Mouse (Mus musculus): ENCODE data around the gene Macrod2. TPM values are rescaled to one million over a fixed set of nuclear protein-coding genes. Genes with fewer than 3 reads are reported as not detected.

Gene Macrod2
- total and polyA plus RNA-seq, 2 experiments from 2014 or later = 37.3 to 67.2 TPM

DNA sequence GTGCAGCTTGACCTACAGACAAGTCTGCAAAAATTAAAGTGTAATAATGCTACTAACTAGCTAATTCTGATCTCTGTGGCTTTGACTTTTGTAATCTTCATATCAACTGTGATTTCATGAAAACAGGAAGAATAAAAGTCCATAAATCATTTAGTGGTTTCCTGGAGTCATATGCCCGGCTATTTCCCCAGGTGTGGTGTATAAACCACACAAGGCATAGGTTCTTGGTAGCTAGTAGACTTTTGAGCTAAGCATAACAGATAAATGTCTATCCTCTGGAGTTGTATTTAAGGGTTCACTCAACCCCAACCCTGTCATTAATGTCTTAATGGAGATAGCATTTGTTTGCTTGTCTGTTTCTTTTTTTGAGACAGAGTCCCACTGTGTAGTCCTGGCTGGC is 296.3 kb downstream of the Macrod2 start:
- TF ChIP-seq CTCF (IDR thresholded peaks at IDR 0.05) = no peak
- ATAC-seq (ENCODE audit: low FRiP score) (no peak), DNase-seq (ENCODE audit: low spot score) (no peak)
- Histone ChIP-seq H3K4me1 (ENCODE audit: insufficient read depth, low read length) (no peaks in the 10 kb centered on the region), H3K9me3 (ENCODE audit: low read length) (no peaks in the 10 kb centered on the region), H3K36me3 (ENCODE audit: insufficient read depth, low read length) (no peaks in the 10 kb centered on the region), H3K4me3 (ENCODE audit: low read depth, low read length) (no peak overlapping the region), H3K27me3 (ENCODE audit: insufficient read depth, low read length) (no peaks in the 10 kb centered on the region), H3K9ac (replicated peaks; ENCODE audit: low read length, poor library complexity, severe bottlenecking) (no peak overlapping the region), H3K27ac (ENCODE audit: low read depth, low read length) (no peak overlapping the region), H3K4me2 (ENCODE audit: low read depth, low read length, poor library complexity, severe bottlenecking) (no peak overlapping the region)
- WGBS = 92% methylated on average over 1 of the region's 1 CpGs

DNA sequence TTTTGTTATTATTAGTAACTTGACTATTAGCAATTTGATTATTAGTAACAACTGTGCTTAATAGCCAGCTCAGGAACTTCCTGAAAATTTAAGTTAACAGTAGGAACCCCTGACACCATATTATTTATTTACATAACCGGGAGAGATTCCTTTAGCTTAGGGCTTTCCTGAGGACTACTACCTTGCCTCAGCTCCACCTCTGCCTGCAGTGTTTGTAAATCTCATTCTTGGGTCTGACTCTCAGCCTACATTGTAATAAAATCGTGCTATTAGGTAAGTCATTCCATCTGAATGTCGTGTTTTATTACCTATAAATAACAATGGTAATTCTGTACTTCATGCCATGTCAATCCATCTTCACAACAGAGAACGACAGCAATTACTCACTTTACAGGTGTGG is 297.4 kb downstream of the Macrod2 start:
- no peak overlapping the region for H3K4me2 ChIP-seq (ENCODE audit: low read depth, low read length, poor library complexity, severe bottlenecking)
- H3K9me3 ChIP-seq (ENCODE audit: low read length) = no peaks in the 10 kb centered on the region
- DNase-seq (ENCODE audit: low spot score) (no peak), ATAC-seq (ENCODE audit: low FRiP score) (no peak)
- no peaks in the 10 kb centered on the region for H3K36me3 ChIP-seq (ENCODE audit: insufficient read depth, low read length)
- no peak overlapping the region for H3K9ac ChIP-seq (replicated peaks; ENCODE audit: low read length, poor library complexity, severe bottlenecking)
- H3K4me3 ChIP-seq (ENCODE audit: low read depth, low read length) = no peak overlapping the region
- H3K4me1 ChIP-seq (ENCODE audit: insufficient read depth, low read length) = no peaks in the 10 kb centered on the region
- H3K27ac ChIP-seq (ENCODE audit: low read depth, low read length) = no peak overlapping the region
- 82% methylated on average over 4 of the region's 4 CpGs for WGBS
- H3K27me3 ChIP-seq (ENCODE audit: insufficient read depth, low read length) = no peaks in the 10 kb centered on the region
- TF ChIP-seq CTCF (IDR thresholded peaks at IDR 0.05) = no peak

DNA sequence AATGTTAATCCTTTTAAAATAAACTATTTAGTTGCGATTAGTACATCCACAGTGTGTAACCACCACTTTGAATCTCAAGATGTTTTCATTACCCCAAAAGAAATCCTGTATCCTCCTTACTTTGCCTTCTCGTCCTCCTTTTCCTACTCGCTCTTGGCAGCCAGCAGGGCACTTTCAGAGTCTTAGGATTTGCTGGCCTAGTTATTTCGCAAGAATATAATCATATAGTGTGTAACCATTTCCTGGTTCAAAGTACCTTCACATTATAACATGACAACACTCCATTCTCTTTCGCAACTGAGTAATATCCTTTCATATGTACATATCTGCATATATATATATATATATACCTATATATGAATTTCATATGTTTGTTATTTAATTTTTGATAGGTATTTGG is 298.7 kb downstream of the Macrod2 start:
- ATAC-seq (ENCODE audit: low FRiP score) = no peak
- Histone ChIP-seq H3K4me1 (ENCODE audit: insufficient read depth, low read length) (no peaks in the 10 kb centered on the region), H3K4me2 (ENCODE audit: low read depth, low read length, poor library complexity, severe bottlenecking) (no peak overlapping the region), H3K27me3 (ENCODE audit: insufficient read depth, low read length) (no peaks in the 10 kb centered on the region), H3K9ac (replicated peaks; ENCODE audit: low read length, poor library complexity, severe bottlenecking) (no peak overlapping the region), H3K36me3 (ENCODE audit: insufficient read depth, low read length) (no peaks in the 10 kb centered on the region), H3K9me3 (ENCODE audit: low read length) (no peaks in the 10 kb centered on the region), H3K27ac (ENCODE audit: low read depth, low read length) (no peak overlapping the region), H3K4me3 (ENCODE audit: low read depth, low read length) (no peak overlapping the region)
- DNase-seq (ENCODE audit: low spot score) = no peak
- no peak for TF ChIP-seq CTCF (IDR thresholded peaks at IDR 0.05)
- WGBS = 93% methylated on average over 5 of the region's 5 CpGs

DNA sequence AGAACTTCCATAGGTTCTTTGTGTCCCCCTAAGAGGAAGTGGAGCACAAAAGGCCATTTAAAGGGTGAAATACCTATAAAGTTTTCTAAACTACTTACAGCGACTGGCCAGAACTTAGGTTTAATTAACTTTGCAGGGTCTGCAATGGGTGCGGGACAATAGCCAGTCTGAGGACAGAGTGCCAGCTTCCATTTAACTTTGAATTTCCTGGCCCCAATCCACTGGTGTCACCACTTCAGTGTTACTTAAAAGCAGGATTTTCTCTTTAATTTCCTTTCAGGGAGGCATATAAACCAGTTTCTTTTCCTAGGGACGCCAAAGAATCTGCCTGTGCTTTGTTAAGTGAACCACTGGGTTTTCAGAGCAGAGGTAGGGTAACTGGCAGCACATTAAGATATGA is 303.5 kb downstream of the Macrod2 start:
- no peak for TF ChIP-seq CTCF (IDR thresholded peaks at IDR 0.05)
- no peaks in the 10 kb centered on the region for H3K4me1 ChIP-seq (ENCODE audit: insufficient read depth, low read length)
- H3K9ac ChIP-seq (replicated peaks; ENCODE audit: low read length, poor library complexity, severe bottlenecking) = no peak overlapping the region
- no peaks in the 10 kb centered on the region for H3K27me3 ChIP-seq (ENCODE audit: insufficient read depth, low read length)
- H3K9me3 ChIP-seq (ENCODE audit: low read length) = no peaks in the 10 kb centered on the region
- no peak overlapping the region for H3K4me2 ChIP-seq (ENCODE audit: low read depth, low read length, poor library complexity, severe bottlenecking)
- H3K4me3 ChIP-seq (ENCODE audit: low read depth, low read length) = no peak overlapping the region
- no peaks in the 10 kb centered on the region for H3K36me3 ChIP-seq (ENCODE audit: insufficient read depth, low read length)
- DNase-seq (ENCODE audit: low spot score) = no peak
- 20% methylated on average over 3 of the region's 3 CpGs for WGBS
- no peak for ATAC-seq (ENCODE audit: low FRiP score)
- H3K27ac ChIP-seq (ENCODE audit: low read depth, low read length) = no peak overlapping the region

DNA sequence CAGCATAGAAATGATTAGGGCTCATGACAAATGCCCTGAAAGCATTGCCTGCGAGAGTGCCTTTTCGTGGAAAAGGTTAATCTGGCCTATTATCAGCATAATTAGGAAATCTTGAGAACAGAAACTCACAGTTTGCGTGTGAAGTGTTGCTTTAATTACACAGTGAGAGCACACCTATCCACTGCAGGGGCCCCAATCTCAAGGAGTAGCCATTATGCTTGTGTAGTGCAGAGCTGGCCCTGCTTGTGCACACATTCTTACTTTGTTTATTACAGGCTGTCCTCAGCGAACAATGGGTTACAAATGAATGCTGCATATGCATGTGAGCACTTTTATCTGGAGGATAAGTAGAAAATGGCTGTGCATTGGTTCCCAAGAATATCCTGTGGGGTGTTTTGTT is 308.3 kb downstream of the Macrod2 start:
- 52% methylated on average over 4 of the region's 4 CpGs for WGBS
- Histone ChIP-seq H3K36me3 (ENCODE audit: insufficient read depth, low read length) (no peaks in the 10 kb centered on the region), H3K4me2 (ENCODE audit: low read depth, low read length, poor library complexity, severe bottlenecking) (no peak overlapping the region), H3K27me3 (ENCODE audit: insufficient read depth, low read length) (no peaks in the 10 kb centered on the region), H3K27ac (ENCODE audit: low read depth, low read length) (no peak overlapping the region), H3K9ac (replicated peaks; ENCODE audit: low read length, poor library complexity, severe bottlenecking) (no peak overlapping the region), H3K4me1 (ENCODE audit: insufficient read depth, low read length) (no peaks in the 10 kb centered on the region), H3K9me3 (ENCODE audit: low read length) (no peaks in the 10 kb centered on the region), H3K4me3 (ENCODE audit: low read depth, low read length) (no peak overlapping the region)
- TF ChIP-seq CTCF (IDR thresholded peaks at IDR 0.05) = no peak
- DNase-seq (ENCODE audit: low spot score) = no peak
- no peak for ATAC-seq (ENCODE audit: low FRiP score)

DNA sequence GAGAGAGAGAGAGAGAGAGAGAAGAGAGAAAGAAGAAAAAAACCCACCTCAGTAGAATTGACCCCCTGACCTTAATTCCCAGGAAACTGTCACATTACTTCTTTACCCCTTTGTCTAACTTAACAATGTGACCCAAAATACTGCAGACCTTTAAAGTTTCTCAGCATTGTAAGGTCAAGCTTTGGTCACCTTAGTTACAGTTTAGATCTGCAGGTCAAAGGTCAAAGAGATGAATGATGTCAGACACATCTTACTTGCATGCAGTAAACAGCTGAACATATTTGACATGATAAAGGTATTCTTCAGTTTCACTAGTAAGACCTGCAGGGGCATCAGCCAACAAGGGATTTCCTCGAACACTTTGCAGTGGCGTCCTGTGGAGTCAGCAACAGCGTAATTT is 309.0 kb downstream of the Macrod2 start:
- 0 out of 2 replicates have a peak, but pooled peaks have one; percentile 2 for TF ChIP-seq CTCF (IDR thresholded peaks at IDR 0.05)
- 18% methylated on average over 3 of the region's 3 CpGs for WGBS
- no peak overlapping the region for H3K4me2 ChIP-seq (ENCODE audit: low read depth, low read length, poor library complexity, severe bottlenecking)
- no peak overlapping the region for H3K27ac ChIP-seq (ENCODE audit: low read depth, low read length)
- H3K4me1 ChIP-seq (ENCODE audit: insufficient read depth, low read length) = no peaks in the 10 kb centered on the region
- no peaks in the 10 kb centered on the region for H3K27me3 ChIP-seq (ENCODE audit: insufficient read depth, low read length)
- H3K4me3 ChIP-seq (ENCODE audit: low read depth, low read length) = no peak overlapping the region
- ATAC-seq (ENCODE audit: low FRiP score) = no peak
- H3K36me3 ChIP-seq (ENCODE audit: insufficient read depth, low read length) = no peaks in the 10 kb centered on the region
- no peak for DNase-seq (ENCODE audit: low spot score)
- no peak overlapping the region for H3K9ac ChIP-seq (replicated peaks; ENCODE audit: low read length, poor library complexity, severe bottlenecking)
- no peaks in the 10 kb centered on the region for H3K9me3 ChIP-seq (ENCODE audit: low read length)

All from midbrain, postnatal 0 days (tissue).